Mouse (Mus musculus) MN1 (cell line): Measurements from ENCODE around the gene Wnt11.

Experiments used
- DNase-seq: peaks from one replicate; pipeline ENCODE4 v3.0.0-alpha.2; 2016; ENCODE audit warnings: low spot score

The Wnt11 gene

GRCm38 (mm10) chr7:98867053-98867793 is 32.3 kb downstream of the Wnt11 start:
- peak; percentile 77 for DNase-seq

- no peak for DNase-seq
These were observed 32.9 kb downstream of the Wnt11 start for GRCm38 (mm10) chr7:98867794-98868150.

GRCm38 (mm10) chr7:98869070-98869469 is 34.2 kb downstream of the Wnt11 start:
- DNase-seq: no peak

- DNase-seq: no peak
These were observed 35.9 kb downstream of the Wnt11 start for GRCm38 (mm10) chr7:98870791-98871190.

- no peak for DNase-seq
These were observed 37.0 kb downstream of the Wnt11 start for GRCm38 (mm10) chr7:98871882-98872281.

- no peak for DNase-seq
These were observed 38.4 kb downstream of the Wnt11 start for GRCm38 (mm10) chr7:98873316-98873715.

GRCm38 (mm10) chr7:98874411-98874951 is 39.6 kb downstream of the Wnt11 start:
- no peak for DNase-seq

- peak; percentile 51 for DNase-seq
These were observed 40.6 kb downstream of the Wnt11 start for GRCm38 (mm10) chr7:98875390-98875990.

- DNase-seq: no peak
These were observed 41.2 kb downstream of the Wnt11 start for GRCm38 (mm10) chr7:98876119-98876518.

- DNase-seq: no peak
These were observed 44.3 kb downstream of the Wnt11 start for GRCm38 (mm10) chr7:98879176-98879575.

- no peak for DNase-seq
These were observed 47.0 kb downstream of the Wnt11 start for GRCm38 (mm10) chr7:98881887-98882286.

- DNase-seq: no peak
These were observed 52.9 kb downstream of the Wnt11 start for GRCm38 (mm10) chr7:98887811-98888261.

GRCm38 (mm10) chr7:98888810-98889209 is 53.9 kb downstream of the Wnt11 start:
- DNase-seq: no peak

GRCm38 (mm10) chr7:98889211-98889610 is 54.3 kb downstream of the Wnt11 start:
- DNase-seq: no peak

- DNase-seq: no peak
These were observed 58.2 kb downstream of the Wnt11 start for GRCm38 (mm10) chr7:98893144-98893543.

GRCm38 (mm10) chr7:98894305-98894704 is 59.4 kb downstream of the Wnt11 start:
- no peak for DNase-seq

GRCm38 (mm10) chr7:98894768-98895167 is 59.9 kb downstream of the Wnt11 start:
- no peak for DNase-seq

GRCm38 (mm10) chr7:98895501-98896095 is 60.7 kb downstream of the Wnt11 start:
- no peak for DNase-seq

- no peak for DNase-seq
These were observed 62.4 kb downstream of the Wnt11 start for GRCm38 (mm10) chr7:98897323-98897722.

- no peak for DNase-seq
These were observed 64.9 kb downstream of the Wnt11 start for GRCm38 (mm10) chr7:98899815-98900214.

GRCm38 (mm10) chr7:98901120-98901519 is 66.2 kb downstream of the Wnt11 start:
- DNase-seq: no peak

GRCm38 (mm10) chr7:98903884-98904283 is 69.0 kb downstream of the Wnt11 start:
- no peak for DNase-seq
